Mouse (Mus musculus) G1E (cell line): ENCODE results near the gene Ablim1.

ENCODE experiments used
- CTCF ChIP-seq: IDR thresholded peaks from 2 replicates; pipeline ENCODE4 v1.5.1; 2012; ENCODE audit warnings: low read depth, low read length, inconsistent platforms, mixed read lengths
- TAL1 ChIP-seq: conservative IDR thresholded peaks from 2 replicates; pipeline ENCODE4 v1.6.1; 2012; ENCODE audit warnings: low read depth, low read length, inconsistent platforms, mixed read lengths

DNA sequence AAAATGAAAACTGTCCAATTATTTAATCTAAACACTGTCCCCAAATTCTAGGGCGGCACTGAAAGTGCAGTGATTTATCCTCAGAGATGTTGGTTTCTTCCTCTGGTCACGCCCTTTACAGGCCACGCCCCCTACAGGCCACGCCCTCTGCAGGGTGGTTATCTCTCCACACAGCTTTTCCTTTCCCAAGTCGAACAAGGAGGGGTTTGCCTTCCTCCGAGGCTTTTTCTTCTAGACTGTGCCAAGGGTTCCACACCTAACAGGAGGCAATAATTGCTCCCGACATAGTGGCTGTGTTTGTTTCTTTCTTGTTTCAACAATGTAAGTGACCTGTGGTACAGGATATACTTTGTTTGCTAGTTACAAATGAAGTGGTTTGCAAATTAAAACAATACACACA, 21.0 kb downstream of the Ablim1 start:
- TF ChIP-seq TAL1 (no peak), CTCF (no peak)
